Mouse (Mus musculus) skeletal muscle tissue, adult 2 months (tissue): ENCODE data around the gene Nabp1.
"Not testable (repeated sequence)": the region's sequence is repeated elsewhere in the genome, so short reads cannot be mapped to it uniquely, and the experiment has no call there.

Experiments
- DNase-seq: peaks from one replicate; pipeline ENCODE4 v3.0.0-alpha.2; 2012; ENCODE audit warnings: low read depth, low spot score

The Nabp1 gene

DNA sequence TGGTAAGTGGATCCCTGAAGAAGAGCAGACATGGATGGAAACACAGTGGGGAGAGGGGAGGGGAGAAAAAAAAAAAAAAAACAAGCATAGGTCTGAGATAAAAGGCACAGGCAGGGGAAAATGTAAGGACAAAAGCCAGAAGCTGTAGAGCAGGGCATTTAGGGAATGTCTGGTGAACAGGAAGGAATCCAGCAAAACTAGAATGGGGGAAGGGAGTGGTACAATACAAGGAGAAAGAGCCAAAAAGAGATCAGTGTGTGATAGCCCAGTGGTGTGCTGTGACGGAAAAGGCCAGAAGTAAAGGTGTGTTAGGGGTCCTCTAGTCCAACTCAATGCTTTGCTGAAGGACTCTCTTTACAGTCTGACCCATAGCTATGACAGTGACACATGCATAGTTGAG lies 8.1 kb upstream of the Nabp1 start:
- no peak for DNase-seq

DNA sequence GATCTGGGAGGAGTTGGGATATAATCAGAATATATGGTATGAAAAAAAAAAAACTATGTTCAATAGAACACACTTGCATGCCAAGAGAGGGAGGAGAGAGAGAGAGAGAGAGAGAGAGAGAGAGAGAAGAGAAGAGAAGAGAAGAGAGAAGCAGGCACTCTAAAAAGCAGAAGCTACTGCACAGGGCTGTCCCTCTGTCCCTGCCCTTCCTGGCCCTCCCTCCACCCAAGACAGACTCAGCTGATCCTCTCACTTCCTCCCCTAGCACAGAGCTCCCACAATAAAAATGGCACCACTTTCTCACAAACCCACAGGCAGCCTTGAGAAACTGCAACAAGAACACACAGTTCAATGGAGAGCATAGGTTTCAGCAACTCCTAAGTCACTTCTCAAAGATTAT lies 2.2 kb upstream of the Nabp1 start:
- no peak for DNase-seq

DNA sequence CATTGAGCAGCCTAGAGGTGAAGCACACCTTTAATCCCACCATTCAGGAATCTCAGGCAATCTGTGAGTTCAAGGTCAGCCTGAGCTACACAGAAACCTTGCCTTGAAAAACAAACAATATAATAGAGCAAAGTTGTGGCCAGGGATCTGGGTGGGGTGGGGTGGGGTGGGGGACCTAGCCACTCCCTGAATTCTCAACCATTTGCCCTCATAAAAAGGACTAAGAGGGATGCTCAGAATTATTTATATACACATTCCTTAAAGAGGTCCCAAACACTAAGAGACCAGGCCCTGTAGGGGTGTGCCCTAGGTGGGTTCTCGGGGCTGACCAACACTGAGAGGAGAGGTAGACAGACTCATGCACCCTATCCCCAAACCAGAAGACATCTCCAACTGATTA lies 1.5 kb upstream of the Nabp1 start:
- DNase-seq: no peak

DNA sequence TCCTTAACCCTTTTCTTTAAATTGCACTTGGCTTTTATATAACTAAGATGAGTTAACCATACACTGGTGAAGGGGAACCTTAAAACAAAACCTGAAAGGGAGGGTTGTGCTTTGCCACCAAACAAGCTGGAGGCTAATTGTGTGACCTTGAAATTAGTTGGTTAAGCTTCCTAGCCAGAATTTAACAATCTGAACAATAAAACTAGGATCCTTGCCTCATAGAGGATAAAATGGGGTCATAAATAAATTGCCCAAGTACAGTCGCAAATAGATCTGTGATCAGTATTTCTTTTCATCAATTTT lies 753 bp upstream of the Nabp1 start:
- DNase-seq: no peak

DNA sequence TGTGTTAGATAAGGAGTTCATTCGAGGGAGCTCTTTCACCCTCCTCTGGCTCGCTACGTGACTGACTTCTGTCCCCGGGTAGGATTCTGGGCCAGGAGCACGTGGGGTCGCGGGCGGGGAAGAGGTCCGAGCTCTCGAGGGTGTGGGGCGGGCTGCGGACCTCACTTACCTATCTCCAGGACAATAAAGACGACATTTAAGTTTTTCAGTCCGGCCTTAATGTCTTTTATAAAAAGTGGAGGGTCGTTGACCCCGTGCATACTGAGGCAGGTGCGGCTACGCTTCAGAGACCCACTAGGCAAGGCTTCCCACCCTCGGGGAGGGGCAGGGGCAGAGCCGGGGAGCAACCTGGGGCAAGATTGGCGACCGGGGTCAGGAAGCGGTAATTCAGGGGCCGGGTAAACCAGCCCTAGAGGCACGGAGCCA lies 556 bp downstream of the Nabp1 start:
- DNase-seq: no peak

DNA sequence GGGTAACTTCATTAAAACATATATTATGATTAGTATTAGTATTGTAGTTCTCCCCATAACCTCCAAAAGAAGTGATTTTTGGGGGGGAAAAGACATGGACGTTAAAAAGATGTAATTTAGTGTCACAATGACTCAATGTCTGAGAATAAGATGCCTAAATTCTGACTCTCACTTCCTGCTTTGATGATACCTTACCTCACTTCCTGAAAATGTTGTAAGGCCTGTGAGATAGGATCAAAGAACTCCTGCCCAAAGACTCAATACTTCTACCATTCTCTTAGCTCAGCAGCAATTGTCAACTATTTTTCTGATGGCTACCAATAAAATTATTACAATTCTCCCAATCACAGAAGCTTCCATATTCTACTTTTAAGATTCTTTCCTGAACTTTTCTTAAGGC lies 1.8 kb downstream of the Nabp1 start:
- no peak for DNase-seq

DNA sequence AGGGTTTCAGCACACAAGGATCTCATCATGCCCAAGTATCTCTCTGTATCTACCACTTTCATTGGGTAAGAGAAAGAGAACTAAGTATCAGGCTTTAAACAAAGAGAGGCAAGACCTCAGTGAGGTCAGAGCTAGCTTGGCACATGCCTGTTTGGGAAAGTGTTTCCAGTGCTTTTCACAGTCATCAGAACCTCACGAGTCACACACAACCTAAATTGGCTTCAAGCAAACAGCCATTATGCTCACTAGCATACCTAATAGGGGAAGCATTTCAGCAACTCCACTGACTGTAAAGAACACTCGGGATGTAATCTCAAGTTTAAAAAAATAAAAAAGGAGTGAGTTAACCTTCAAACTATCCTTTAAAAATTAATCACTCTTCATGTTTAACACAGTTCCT lies 10.1 kb downstream of the Nabp1 start:
- no peak for DNase-seq

DNA sequence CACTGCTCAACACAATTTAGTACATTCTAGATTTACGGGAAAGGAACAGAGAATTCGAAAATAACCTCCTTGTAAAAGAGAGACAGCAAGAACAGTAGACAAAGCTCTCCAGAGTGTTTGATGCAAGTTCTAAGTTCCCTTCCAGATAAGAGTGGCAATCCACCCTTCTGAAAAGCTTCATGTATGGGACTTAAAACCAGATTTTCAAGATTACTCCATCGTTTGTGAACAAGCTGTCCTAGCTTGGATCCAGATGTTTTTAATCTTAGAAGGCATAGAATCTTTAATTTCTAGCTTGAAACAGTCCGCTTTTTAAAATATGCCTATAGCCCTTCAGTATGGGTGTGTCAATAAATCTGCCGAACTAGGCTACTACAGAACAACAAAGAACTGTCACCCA lies 11.0 kb downstream of the Nabp1 start:
- no peak for DNase-seq

DNA sequence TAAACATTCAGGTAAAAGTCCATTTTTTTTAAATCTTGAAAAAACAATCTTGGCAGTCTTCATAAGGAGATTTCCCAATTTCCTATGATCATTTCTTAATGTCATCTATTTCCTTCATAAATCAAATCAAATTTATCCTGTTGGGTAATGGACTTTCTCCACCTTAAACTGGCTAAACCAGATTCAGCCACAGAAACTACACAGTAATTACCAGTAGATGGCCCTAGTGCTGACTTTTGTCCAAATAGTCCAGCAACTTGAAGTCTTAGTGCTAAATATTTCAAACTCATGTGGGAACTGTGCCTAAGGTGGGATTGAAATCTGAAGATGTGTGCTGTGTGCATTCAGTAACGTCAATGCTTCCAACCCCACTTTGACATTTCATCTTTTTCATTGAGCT lies 11.8 kb downstream of the Nabp1 start:
- peak; percentile 10 for DNase-seq

DNA sequence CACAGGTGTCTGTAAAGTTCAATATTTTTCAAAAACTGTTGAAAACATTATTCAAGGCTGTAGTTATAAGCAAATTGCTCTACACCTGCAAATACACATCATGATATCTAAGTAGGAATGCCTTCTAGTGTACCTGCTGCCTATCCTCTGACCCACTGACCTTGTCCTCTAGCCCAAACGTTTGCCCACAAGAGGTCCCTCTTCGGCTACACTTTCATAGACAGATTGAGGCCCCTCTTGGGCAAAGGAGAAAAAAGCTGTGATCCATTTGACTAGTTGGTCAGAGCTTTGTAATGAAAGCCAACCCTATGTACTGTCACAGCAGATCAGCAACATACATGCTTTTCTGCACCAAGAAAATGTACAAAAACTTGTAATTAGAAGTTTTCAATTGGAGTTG lies 12.9 kb downstream of the Nabp1 start:
- no peak for DNase-seq

DNA sequence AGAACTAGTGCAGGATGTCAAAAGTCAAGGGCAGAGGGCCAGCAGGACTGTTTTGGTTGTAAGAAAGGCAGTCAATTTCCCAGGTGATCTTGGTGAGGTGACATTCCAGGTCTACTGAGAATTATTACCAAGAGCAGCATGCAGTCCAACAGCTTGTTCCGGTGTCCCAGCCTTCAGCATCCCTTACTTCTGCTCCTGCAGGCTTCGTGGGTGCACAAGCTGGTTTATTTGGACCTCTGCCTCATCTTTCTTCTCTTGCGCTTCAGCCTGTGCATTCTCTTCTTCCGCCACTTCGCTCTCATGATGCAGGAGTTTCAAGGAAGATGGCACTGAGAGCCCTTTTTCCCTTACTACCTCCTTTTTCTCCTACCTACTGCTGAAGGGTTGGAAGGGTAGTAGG lies 15.2 kb downstream of the Nabp1 start:
- no peak for DNase-seq

DNA sequence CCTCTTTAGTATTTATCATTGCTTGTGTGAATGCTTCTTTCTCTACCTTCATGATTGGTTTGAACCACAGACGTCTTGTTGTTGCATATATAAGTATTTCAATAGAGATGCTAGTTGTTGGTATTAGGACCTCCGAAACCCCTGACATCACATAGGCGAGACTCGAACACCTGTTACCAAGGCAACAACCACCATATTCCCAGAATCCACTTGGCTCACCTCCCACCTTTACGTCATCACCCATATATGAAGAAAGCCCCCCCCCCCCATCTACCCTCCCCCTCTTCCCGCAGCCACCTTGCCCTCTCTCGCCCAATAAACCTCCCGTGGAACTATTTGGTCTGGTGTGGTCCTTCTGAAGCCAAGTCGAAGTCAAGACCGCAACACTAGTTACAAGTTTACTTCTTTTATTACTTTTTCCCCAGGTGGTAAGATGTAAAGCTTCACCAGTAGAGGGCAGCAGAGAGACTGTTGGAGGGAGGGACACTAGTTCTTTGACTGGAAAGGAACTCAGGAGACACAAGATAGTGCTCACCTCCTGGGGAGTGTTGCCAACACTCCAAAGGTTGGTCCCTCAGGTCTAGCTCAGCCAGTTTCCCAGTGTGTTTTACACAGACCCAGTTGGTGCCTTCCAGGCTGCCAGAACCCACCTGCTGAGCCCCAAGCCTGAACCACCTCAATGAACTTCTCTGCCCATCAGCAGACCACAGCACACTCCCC lies 19.3 kb downstream of the Nabp1 start:
- DNase-seq: peak; percentile 62

DNA sequence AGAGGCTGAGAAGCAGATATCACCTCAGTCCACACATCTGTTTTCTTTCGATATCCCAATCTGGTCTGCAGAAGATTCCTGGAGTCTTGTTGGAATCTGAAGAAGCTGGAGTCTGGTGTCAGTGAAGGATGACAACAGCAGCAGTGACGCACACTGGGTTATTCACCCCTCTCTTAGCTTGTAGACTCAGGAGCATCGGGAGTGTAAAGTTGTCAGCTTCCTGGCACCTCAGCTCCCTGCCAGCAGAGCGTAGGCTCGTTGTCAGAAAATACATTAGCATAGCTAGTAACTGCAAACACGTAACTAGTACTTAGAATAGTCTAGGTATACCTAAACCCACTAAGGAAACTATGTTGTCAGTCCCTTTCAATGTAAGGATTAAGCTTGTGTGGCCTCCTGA lies 20.1 kb downstream of the Nabp1 start:
- DNase-seq: no peak

DNA sequence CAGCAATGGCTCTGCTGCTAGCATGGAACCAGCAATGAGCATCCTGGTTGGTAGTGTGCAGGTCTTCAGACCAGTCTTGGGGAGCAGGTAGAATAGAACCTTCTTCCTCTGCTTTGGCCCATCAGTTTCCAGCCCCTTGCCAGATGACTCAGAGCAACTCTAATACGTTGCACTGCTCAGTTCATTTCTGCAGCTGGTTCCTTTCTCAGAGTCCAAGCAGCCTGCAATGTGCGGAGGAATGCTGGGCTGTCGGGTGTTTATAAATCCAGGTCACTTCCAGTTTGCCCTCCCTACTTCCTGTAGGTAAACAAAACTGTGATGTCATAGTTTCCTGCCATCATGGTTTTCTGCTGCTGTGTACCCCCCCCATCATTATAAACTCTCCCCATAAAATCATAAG lies 21.0 kb downstream of the Nabp1 start:
- no peak for DNase-seq

DNA sequence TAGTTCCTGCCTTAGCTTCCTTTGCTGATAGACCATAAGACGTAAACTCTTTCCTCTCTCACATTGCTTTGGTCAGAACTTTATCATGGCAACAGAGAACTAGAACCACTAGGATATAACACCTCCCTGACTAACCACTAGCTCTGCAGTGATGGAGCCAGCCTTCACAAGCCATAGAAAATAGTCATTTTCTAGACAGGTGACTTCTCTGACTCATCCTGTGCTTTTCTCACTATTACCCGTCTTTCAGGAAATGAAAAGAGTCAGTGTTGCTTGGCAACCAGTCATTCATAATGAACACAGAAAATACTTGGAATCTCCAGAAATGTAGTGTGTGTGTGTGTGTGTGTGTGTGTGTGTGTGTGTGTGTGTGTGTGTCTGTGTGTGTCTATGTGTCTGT lies 29.4 kb downstream of the Nabp1 start:
- no peak for DNase-seq

DNA sequence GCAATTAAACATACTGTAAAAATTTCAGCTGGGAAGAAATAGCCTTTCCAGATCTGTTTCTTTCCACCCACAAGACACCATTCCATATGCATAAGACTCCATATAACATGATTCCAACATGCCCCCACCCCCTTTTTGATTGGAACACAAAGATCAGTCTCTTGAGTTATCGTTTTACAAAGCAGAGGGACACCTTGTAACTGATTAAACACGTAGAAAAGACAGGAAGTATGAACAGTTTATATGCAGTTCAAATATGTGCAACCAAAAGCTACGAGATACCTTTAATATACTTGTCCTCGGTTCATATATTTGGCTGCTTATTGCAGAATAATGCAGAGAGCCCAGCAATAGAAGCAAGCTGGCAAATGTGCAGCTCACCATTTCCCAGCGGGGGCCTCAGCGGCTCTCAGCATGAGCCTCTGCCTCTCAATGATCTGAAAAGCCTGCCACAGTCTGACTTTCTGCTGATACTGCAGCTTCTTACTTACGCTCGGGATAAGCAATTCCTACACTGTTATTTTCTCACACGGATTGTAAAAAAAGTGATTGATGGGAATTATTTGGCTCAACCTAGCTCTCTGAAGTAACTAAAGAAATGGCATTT lies 32.3 kb downstream of the Nabp1 start:
- no peak for DNase-seq

DNA sequence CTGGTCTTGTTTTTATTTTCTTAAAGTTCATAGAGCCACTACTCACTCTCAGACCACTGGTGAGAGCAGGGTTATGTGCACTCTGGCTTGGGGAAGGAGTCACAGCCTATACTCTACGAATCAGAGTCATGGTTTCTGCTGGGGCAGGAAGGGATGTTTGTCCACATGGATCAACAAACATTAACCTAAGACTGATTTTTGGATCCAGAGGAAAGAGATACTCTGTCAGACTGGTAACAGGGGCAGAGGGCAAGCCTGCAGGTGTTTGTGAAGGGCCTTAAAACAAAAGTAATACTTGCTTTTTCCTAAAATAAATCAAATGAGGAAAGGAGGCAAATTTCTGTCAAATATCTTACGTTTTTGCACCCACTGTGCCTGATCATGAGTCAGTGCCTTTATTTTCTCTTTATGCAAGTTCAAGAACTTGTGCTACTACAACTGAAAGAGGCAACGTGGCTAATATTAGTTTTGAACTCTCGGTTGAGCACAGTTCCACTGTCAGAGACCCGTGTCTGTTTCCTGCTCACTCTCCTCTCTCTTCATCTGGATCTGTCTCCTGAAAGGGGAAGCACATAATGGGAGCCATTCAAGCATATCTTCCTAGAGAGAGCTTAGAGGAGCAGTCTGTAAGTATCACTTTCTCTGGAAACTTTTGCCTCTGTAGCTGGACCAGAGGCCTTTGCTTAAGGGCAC lies 32.9 kb downstream of the Nabp1 start:
- DNase-seq: no peak

DNA sequence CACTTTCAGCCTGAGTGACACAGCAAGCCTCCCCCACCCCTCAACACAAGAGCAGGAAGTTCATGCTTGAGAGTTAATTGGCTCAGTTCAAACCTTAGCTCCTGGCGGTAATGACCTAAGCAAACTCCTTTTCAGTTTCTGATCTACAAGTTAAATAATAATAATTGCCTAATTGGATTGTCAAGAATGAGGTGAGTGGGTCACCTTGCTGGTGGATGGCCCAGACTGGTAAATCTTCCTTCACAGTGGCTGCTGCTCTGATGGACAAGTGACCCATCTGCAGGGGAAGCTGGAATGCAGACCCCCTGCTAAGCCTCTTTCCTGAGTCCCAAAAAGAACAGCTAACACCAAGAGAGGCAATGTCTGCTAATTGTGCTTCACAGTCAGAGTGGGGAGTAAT lies 48.5 kb downstream of the Nabp1 start:
- DNase-seq: no peak

DNA sequence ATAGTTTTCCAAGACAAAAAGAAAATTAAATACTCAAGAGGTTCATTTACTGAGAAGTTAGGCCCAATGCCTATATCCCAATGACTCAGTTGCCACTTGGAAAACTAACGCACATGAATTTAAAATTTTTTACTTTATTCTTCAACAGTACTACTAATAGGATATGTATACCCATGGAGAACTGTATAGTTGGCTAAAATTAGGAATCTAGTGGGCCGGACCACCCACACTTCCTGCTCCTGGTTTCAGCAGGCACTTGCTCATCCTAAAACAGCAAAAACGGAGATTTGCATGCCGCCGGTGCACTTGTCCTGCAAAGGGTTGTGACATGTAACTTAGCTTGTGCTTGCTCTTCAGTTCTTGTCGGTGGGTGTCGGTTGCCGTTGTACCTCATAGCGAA lies 51.9 kb downstream of the Nabp1 start:
- DNase-seq: no peak

DNA sequence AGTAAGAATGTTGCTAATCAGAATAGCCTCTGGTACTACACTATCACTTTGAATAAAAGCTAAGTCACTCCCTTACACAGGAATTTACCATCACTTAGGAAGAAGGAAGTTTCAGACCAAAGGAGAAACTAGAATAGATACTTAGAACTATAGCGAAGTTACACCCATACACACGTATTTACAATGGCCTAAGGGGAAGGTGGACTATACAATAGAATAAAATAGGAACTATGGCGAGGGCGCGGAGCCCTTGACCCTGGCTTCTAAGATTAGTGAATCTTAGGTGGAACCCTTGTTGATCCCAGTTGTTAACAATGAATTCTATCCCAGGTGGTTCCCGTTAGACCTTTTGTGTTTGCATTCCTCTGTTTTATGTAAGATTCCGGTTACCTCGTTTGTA lies 57.2 kb downstream of the Nabp1 start:
- not testable (repeated sequence) for DNase-seq

DNA sequence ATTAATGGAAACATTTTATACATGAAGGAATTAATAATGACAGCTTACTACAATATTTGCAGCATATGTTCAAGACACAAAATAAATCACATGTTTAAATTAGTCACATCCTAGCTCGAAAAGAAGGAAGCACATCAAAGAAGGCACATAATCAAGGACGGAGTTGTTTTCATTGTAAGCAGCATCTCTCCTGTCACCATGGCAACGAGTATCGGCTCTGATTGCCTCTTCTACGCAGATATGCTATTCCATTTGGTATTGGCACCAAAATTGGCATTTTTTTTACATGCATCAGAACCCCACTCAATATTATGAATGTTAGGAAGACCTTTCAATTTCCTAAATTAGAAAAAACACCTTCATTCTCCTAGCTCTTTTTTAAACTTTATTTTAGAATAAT lies 59.5 kb downstream of the Nabp1 start:
- no peak for DNase-seq
